Mouse (Mus musculus): ENCODE data around the gene B230118H07Rik.
"Not testable (repeated sequence)": the region's sequence is repeated elsewhere in the genome, so short reads cannot be mapped to it uniquely, and the experiment has no call there.

B230118H07Rik gene

DNA sequence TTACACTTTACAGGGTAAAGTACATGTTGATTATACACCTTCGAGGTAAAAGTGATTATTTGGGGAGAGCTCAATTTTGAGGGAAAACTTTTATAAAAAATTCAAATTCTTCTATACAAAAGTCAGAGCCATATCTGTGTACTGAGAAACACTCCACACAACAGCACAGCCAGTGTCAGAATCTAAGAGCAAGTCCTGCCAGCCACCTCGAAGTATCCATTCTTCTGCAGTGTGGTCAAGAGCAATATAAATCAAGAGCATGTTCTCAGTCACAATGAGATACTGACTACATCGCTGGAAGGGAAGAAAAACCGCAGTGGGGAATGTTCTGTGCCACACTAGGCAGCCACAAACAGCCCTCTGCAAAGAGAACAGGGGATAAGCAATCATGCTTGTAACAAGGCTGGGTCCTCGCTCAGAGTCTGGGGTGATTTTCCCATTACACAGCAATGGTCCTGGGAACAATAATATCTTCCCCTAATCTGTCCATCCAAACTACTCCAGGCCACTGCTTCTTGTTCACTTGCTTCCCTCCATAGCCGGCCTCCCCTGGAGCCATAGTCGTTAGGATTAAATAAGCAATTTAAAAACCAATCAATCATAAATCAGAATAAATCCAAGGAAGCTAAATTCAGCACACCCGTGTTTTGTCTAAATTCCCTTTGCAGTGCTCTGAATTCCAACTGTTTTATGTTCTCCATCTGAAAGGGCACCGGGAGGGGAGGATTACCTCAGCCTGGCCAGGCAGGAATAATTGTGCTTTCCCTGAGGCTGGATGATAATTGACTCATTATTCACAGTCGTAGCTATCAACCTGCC lies 57.1 kb downstream of the B230118H07Rik start:
- DNase-seq (ENCODE audit: extremely low read depth, low read depth, low spot score): no peak

DNA sequence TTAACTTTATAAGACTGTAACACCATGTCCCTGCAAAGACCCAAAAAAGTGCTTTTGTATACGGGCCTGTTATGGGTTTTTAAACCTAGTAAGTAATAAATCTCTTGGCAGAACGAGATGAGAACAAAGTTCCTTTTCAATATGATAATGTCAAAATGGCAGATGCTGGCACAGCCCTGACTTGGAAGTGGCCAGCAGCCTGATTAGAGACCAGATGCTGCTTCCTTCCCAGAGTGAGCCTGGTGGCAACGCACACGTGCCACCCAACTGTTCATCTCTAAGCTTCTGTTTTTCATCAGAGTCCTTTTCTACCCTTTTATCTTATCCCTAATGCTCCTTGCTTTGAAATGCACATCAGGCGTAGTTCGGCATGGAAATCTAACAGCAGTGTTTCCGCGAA lies 58.0 kb downstream of the B230118H07Rik start:
- no peak for DNase-seq (ENCODE audit: extremely low read depth, low read depth, low spot score)

DNA sequence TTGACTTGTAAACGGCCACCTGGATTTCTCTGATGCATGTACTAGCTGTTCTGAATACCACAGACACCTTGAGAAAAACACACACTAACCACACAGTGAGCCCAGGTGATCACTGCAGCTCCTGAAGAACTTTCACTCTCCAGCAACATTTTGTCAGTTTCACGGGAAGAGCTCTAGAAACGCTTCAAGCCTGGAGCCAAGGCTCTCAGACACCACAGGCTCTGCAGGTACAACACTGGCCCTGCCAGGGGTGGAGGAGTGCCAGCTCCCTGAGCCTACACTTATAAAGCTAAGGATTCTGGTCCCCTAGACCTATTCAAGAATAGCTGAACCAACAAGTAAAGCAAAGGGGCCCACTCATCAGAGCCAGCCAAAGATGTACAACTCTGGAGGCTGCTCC lies 67.9 kb downstream of the B230118H07Rik start:
- DNase-seq (ENCODE audit: extremely low read depth, low read depth, low spot score): no peak

DNA sequence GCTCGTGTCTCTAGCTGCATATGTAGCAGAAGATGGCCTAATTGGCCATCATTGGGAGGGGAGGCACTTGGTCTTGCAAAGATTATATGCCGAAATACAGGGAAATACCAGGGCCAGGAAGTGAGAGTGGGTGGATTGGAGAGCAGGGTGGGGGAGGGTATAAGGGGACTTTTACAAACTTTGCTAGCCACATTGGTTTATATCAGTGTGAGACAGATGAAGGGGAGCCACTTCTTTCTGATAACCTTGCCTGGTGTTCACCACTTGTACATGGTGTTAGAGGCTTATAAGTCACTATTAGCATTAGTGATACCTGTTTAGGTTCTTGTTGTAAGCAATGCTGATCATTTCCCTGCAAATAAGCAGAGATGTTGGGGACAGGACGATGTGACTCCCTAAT lies 68.4 kb downstream of the B230118H07Rik start:
- no peak for DNase-seq (ENCODE audit: extremely low read depth, low read depth, low spot score)

DNA sequence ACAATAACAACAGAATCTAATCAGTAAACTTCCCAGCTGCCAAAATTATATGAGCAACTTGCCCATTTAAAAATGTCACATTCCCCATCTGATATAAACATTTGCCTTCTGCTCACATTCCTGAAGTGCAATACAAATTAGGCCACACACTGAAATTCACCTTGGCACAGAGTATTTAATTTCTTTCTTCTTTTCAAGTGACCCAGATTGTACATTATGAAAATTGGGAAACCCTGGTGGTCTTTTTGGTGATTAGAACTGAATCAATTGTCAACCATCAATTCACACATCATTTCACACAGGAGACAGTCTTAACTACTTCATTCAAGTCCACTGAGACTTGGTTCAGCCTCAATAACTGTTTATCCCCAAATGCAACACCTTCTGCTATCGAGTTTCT lies 68.9 kb downstream of the B230118H07Rik start:
- no peak for DNase-seq (ENCODE audit: extremely low read depth, low read depth, low spot score)

DNA sequence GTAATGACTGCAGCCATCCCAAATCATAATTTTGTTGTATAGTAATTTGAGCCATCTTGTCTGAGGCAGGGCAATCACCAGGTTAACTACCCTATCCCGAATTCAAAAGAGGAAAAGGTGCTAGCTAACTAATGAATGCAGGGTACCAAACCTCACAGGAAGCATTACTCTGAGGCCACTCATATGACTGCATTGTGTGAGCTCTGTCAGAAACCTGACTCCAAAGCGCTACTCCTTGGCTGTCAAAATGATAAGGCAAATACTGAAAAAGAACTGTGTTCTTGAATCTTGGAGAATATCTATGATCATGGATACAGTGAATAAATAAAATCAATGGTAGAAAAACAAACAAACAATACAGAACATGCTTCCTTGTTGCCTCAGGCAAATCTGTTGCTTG lies 69.3 kb downstream of the B230118H07Rik start:
- DNase-seq (ENCODE audit: extremely low read depth, low read depth, low spot score): no peak

DNA sequence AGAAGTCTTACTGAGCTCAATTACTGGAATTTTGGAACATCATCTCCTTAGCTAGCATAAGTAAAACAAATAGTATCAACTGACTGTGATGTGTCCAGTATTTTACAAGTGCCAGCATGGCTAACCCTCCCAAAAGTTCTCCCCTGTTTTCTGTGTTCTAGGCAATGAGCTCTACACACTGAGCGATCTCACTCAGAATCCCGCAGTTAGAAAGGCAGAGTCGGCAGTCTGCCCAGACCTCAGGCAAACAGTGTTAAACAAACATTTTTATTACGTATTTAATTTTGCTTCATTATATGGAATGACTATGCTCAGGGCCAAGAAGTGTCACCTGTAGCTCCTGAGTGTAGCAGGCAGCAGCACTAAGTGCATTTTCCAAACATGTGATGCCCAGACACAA lies 72.1 kb downstream of the B230118H07Rik start:
- no peak for DNase-seq (ENCODE audit: extremely low read depth, low read depth, low spot score)

DNA sequence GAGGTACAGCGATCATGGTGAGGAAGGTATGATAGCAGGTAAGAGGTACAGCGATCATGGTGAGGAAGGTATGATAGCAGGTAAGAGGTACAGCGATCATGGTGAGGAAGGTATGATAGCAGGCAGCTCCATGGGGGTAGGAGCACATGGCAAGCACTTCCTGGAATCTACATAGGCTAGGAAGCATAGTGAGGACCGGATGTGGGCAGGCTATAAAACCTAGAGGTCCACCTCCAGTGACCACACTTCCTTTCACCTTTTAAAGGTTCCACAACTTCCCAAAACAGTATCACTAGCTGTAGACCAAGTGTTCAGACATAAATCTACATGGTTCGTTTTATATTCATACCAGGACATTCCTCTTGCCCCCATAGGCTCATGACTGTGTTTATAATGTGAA lies 80.1 kb downstream of the B230118H07Rik start:
- no peak for DNase-seq (ENCODE audit: extremely low read depth, low read depth, low spot score)

DNA sequence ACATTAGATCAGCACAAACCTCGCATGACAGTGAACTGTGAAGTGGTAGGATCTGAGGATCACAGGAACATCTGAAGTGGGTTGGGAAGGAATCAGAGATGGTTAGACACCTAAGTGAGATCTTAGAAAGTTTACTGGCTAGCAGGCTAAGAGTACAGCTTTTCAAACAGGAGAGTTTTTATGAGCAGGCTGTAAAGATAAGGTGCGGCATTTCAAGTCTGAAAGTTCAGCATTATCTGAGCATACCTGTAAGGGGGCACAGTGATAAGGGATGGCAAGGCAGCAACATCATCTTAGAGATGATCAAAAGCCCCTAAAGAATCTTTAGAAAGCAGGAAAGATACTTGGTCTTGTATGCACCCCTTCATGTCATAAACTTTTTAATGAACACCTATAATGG lies 81.8 kb downstream of the B230118H07Rik start:
- DNase-seq (ENCODE audit: extremely low read depth, low read depth, low spot score): no peak

DNA sequence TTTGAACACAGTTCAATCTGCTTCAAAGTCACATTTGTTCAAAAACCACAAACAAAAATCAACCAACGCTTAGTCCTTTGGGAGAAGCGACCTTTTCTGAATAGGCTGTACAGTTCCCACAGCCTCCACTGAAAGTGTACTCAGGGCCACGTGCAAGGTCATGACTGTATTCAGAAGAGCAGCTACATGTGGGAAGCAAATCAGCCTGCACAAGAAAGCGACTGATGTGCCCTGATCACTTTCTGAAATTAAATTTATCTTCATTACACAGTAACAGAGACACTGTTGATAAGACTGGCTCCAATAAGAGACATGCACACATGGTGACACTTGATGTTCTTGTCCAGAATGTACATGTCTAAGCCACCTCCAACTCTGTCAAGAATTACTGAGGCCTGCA lies 85.6 kb downstream of the B230118H07Rik start:
- no peak for DNase-seq (ENCODE audit: extremely low read depth, low read depth, low spot score)

DNA sequence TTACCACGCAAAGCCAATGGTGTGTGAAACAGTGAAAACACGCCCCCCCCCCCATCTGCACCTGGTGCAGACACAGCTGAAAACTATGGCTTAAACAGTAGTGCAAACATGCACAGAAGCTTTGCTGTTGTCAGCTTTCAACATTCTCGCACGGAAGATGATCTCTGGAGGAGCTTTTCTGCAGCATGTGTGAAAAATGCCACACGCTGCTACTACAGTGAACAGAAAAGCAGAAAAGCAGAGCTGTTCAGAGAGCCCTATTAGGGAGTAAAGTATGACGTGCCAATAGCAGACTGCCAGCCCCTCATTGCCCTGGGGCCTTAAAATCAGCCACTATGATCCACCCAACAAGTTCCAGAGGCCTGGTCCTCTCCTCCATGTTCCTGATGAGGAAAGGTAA lies 86.1 kb downstream of the B230118H07Rik start:
- no peak for DNase-seq (ENCODE audit: extremely low read depth, low read depth, low spot score)

DNA sequence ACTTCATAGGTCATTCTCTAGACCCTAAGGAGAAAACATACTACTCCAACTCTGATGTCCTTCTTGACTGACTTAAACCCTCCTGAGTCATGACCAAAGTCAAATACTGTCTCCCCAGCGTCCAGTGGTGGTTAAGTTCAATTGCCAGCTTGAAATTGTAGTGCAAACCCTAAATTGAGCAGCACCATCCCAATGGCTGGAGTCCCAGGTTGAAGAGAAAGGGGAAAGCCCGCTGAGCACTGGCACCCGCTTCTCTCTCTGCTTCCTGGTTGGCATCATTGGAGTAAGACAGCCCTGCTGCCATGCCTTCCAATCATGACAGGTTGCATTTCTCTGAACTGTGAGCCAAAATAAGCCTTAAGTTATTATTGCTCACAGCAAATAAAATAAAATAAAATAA lies 89.9 kb downstream of the B230118H07Rik start:
- no peak for DNase-seq (ENCODE audit: extremely low read depth, low read depth, low spot score)

DNA sequence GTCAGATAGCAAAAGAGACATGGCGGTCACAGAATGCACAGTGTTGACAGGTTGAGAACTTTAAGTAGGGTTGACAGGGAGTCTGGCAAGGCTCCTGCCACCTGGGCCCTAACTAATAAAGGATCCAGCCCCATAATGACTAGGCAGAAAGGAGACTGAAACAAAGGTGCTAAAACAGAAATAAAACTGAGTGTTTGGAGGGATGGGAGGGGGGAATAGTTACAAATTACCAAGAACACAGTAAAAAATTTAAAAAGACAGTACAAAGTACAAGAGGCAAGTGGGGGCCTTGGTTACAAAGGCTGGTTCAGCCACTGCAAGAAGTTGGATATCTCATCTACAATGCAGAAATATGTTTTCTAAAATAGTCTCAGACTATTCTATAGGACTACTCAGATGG lies 93.4 kb downstream of the B230118H07Rik start:
- DNase-seq (ENCODE audit: extremely low read depth, low read depth, low spot score): no peak

DNA sequence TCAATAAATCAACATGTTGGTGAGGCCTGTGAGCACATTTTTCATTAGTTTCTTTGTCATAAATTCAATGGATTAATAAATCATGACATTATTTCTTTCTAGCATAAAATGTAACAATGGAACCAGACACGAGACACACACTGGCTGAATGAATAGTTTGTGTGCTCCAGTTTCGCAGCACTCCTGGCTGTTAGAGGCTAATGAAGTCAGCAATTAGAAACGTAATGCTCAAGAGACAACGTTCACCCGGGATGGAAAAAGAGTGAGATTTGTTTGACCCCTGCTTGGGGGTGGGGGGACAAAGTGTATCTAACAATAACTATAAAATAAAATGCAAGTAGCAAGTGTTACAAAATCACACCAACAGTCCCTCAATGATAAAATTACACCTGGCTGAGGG lies 95.5 kb downstream of the B230118H07Rik start:
- no peak for DNase-seq (ENCODE audit: extremely low read depth, low read depth, low spot score)

DNA sequence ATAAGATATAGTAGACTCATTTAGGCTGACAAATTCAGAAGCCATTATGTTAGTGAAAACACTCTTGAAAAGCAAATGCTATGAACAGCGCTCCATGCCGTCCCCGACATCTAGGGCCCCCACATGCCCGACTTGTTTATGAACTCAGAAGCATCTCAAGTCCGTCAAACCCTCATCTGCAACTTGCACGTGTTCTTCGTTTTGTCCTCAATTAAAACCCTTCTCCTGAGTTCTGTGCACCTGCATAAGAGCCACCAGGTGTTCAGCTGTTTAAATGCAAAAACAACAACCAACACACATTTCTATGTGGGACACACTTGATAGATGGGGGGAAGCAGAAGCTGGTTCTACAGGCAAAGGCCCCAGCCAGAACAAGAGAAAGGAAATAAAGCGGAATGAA lies 97.0 kb downstream of the B230118H07Rik start:
- DNase-seq (ENCODE audit: extremely low read depth, low read depth, low spot score): no peak

DNA sequence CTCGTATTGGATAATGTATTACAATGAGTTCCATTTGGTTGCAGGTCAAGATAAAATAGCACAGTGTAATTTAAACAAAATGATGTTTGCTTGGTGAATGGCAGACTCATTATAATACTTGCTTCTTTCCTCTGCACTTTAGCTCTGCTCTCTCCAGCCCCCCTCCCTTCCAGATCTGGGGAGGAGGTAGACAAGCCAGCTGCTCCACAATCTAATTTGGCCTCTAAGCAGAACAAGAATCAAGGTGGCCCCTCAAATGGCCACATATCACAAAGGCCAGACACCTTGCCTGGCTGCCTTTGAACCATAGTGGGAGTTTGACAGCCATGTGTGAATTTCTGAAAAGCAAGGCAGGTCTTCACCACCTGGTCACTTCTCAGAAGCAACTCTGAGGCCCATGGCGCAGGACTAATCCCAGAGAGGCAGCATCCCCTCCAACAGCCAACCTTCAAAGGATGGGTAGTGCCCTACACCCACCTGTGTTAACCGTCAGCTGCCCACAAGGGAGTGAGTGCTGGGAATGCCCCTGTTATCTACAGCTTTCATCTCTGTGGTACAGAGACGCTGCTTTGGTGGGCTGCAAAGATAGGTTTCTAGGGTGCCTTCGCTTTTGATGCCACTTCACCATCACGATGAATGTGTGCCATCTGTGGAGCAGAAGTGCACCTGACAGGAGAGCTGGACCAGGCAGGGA lies 98.2 kb downstream of the B230118H07Rik start:
- DNase-seq (ENCODE audit: extremely low read depth, low read depth, low spot score): no peak

DNA sequence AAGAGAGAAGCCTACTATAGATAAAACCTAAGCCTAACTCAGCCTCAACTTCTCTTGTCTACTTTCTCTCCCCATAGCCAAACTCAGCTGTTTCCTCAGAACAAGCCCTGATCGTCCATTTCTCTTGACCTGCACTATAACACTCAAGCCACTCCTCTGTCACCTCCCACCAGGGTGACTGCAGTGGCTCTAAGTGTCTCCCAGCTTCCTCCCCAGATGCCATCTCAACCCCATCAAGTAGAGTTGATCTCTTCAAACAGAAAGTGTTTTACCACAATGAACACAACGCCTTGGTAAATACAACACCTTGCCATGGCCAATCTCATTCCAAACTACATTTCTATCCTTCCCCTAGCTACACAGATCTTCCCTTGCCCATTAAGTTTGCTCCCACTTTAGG lies 99.2 kb downstream of the B230118H07Rik start:
- DNase-seq (ENCODE audit: extremely low read depth, low read depth, low spot score): no peak

DNA sequence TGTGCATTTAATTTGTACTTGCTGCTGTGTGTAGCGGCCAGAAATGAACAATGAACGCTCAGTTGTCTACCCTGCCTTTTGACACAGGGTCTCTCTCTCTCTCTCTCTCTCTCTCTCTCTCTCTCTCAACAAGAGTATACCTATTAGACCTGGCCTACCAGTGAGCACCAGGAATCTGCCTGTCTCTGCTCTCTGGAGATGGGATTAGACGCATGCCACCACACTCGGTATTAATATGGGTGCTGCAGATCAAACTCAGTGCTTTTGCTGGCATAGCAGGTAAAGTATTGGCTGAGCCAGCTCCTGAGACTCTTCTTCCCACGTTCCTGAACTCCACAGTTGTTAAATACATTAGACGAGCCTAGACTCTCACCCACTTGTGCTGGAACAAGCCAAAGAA lies 100.5 kb downstream of the B230118H07Rik start:
- DNase-seq (ENCODE audit: extremely low read depth, low read depth, low spot score): no peak

DNA sequence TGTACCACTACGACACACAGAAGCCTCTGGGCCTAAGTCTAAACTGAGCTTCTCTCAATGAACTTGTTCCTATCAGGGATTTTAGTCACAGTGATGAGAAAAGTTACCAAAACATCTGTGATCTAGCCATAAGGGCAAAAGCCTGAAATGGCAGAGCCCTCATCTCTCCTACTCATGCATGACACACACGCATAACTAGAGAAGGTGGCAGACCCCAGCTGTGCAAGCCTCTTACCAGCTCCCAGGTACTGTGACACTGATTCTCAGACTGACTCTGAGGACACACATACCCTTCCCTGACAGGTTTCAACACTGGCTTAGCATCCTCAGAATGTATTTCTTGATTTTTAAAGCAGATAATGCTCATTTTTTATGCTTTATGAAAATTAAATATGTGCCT lies 103.7 kb downstream of the B230118H07Rik start:
- no peak for DNase-seq (ENCODE audit: extremely low read depth, low read depth, low spot score)

DNA sequence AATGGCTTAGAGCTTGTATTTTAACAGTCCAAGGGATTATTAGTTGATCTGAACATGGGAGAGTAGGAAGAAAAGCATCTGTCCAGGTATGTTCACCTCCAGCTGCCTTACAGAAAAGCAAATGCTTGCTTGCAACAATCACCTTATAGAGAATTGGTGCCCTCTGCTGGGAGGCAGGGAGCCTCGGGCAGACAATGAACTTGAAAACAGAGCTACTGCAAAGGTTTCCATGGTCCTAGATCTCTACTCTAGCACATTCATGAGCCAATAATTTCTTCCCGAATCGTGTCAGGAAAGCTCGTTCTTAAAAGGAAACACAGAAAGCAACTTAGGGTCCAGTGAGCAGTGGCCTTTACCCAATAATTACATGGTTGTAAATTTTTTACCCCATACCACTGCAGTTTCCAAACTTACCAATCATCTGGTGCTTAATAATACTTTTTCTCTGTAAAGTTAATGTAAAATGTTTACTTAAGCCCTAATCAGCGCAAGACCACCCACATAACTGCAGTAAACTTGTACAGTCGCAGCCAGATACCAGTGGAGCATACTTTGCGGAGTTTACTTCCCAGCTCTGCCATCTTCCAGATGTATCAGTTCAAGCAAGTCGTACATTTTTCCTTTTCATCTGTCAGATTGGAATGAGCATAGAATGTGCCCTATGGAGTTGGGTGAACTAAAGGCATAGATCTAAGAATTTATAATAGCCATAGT lies 105.5 kb downstream of the B230118H07Rik start:
- DNase-seq (ENCODE audit: extremely low read depth, low read depth, low spot score): no peak

DNA sequence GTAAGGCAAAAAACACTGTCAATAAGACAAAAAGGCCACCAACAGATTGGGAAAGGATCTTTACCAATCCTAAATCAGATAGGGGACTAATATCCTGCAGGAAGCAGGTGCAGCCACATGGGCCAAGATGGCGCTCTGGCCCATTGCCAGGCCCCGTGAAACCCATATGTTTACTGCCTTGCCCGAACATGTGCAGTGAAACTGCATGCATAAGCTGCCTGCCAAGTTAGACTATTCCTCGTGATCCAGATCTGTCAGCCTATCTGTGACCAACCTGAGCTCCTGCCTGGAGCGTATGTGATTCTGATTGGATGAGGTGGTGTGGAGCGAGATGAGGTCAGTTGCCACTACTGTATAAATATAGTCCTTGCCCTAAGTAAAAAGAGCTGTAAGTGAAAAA lies 112.4 kb downstream of the B230118H07Rik start:
- not testable (repeated sequence) for DNase-seq (ENCODE audit: extremely low read depth, low read depth, low spot score)

DNA sequence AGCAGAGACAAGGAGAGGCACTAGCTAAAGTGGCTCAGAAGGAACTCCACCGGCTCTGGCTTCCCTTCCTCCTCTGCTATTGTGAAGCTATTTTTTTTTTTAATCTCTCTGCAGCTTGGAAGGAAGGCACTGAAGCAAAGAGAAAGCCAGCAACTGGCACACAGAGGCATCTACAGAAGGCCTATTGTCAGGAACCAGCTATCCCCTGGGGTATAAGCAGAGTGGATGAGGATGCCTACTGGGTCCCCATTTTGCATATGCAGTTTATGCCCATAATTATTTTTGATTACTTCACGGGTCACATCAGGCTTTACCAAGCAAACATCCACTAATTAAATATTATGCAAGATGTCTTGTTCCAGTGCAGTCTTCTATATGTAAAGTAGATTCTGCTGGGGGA lies 115.6 kb downstream of the B230118H07Rik start:
- DNase-seq (ENCODE audit: extremely low read depth, low read depth, low spot score): no peak
